Mouse (Mus musculus): ENCODE results near the gene Immp2l.

- no peak for TF ChIP-seq ZNF384 (IDR thresholded peaks at IDR 0.05; ENCODE audit: low read depth, low read length)
- TF ChIP-seq HCFC1 (IDR thresholded peaks at IDR 0.05; ENCODE audit: borderline replicate concordance, insufficient read depth, low read length), result no peak
Observed at GRCm38 (mm10) chr12:40983021-40983420, 40.9 kb upstream of the Immp2l start.

All from ES-E14 (cell line).